Mouse (Mus musculus) bone marrow macrophage, adult 2 months (primary cell): ENCODE measurements around the gene Dhx58.

Experiments
- CTCF ChIP-seq: IDR thresholded peaks from 2 replicates; pipeline ENCODE4 v1.5.1; 2012; ENCODE audit warnings: low read depth, mild to moderate bottlenecking, low read length, moderate library complexity
- POLR2A ChIP-seq: IDR thresholded peaks from 2 replicates; pipeline ENCODE4 v1.6.1; 2012; ENCODE audit warnings: mild to moderate bottlenecking, low read depth, low read length, borderline replicate concordance

- TF ChIP-seq POLR2A (no peak), CTCF (no peak)
Measured at GRCm38 (mm10) chr11:100716649-100717048, 12.6 kb upstream of the Dhx58 start.
